Mouse (Mus musculus): ENCODE data around the gene Selenov. TPM values are rescaled to one million over a fixed set of nuclear protein-coding genes. Genes with fewer than 3 reads are reported as not detected.

The Selenov gene
- polyA plus RNA-seq, 1 experiment: not detected

DNA sequence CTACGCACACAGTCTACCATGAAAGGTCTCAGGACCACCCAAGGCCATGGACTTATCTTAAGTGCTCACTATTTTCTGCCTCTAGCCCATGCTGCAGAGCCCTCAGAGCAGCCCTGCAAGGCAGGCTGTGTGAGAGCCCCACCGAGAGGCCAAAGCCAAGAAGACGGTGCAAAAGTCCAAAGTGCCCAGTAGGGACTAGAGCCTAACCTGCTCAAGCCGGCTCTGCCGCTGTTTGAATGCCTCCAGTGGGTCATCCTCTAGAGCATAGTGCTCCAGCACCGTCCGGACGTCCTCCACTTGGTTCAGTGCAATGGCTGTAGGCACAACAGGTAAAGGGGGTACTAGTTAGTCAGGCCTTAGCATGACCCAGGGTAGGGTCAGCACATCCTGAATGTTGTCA, 15.2 kb upstream of the Selenov start:
- Histone ChIP-seq H3K4me2 (ENCODE audit: low read depth) (no peak overlapping the region), H3K79me2 (ENCODE audit: control insufficient read depth, insufficient read depth) (peaks cover 4% of the 10 kb centered on the region), H3K4me3 (no peak overlapping the region), H3K36me3 (ENCODE audit: control insufficient read depth, insufficient read depth) (no peaks in the 10 kb centered on the region), H3ac (ENCODE audit: control insufficient read depth, insufficient read length) (no peak overlapping the region), H3K27me3 (ENCODE audit: control insufficient read depth, insufficient read depth, insufficient read length) (peaks cover 3% of the 10 kb centered on the region)
- TF ChIP-seq USF1 (IDR thresholded peaks at IDR 0.05; ENCODE audit: low read depth) (no peak), REST (IDR thresholded peaks at IDR 0.05; ENCODE audit: insufficient read depth, insufficient read length) (no peak), MYOG (IDR thresholded peaks at IDR 0.05; ENCODE audit: control insufficient read depth in 1 of 3, insufficient read depth in 1 of 3, insufficient read length in 2 of 3, low read depth in 2 of 3) (no peak), MYOD1 (IDR thresholded peaks at IDR 0.05; ENCODE audit: control insufficient read depth in 1 of 3, insufficient read length in 2 of 3, low read depth in 2 of 3) (no peak), POLR2A (IDR thresholded peaks at IDR 0.05; ENCODE audit: insufficient read length, low read depth) (no peak), MAX (IDR thresholded peaks at IDR 0.05; ENCODE audit: low read depth) (no peak), E2F4 (IDR thresholded peaks at IDR 0.05; ENCODE audit: insufficient read depth) (no peak)

DNA sequence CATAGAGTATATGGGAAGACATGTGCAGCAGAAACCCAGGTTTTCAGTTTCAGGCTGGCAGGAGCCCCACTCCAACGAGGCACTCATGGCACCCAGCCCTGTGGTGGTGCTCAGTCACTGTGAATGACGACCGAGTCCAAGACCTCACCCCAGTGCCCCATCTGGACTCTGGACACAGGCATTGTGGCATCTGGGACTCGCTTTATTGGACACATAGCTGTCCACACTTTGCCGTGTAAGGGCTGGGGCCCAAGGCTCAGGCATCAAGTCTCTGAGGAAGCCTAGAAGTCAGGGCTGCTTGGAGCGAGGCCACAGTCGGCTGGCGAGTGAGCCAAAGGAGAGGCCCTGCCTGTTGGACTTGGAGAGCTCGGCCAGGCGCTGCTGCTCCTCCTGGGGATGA, 14.7 kb upstream of the Selenov start:
- no peak overlapping the region for H3K4me2 ChIP-seq (ENCODE audit: low read depth)
- H3K27me3 ChIP-seq (ENCODE audit: control insufficient read depth, insufficient read depth, insufficient read length): peaks cover 4% of the 10 kb centered on the region
- no peak overlapping the region for H3ac ChIP-seq (ENCODE audit: control insufficient read depth, insufficient read length)
- no peaks in the 10 kb centered on the region for H3K79me2 ChIP-seq (ENCODE audit: control insufficient read depth, insufficient read depth)
- H3K4me3 ChIP-seq: no peak overlapping the region
- no peaks in the 10 kb centered on the region for H3K36me3 ChIP-seq (ENCODE audit: control insufficient read depth, insufficient read depth)
- TF ChIP-seq MAX (IDR thresholded peaks at IDR 0.05; ENCODE audit: low read depth) (no peak), E2F4 (IDR thresholded peaks at IDR 0.05; ENCODE audit: insufficient read depth) (no peak), CEBPB (IDR thresholded peaks at IDR 0.05; ENCODE audit: insufficient read depth, poor library complexity, severe bottlenecking) (no peak), POLR2AphosphoS2 (IDR thresholded peaks at IDR 0.05; ENCODE audit: insufficient read length, low read depth) (no peak), USF1 (IDR thresholded peaks at IDR 0.05; ENCODE audit: low read depth) (no peak), MYOD1 (IDR thresholded peaks at IDR 0.05; ENCODE audit: control insufficient read depth in 1 of 3, insufficient read length in 2 of 3, low read depth in 2 of 3) (no peak), SRF (IDR thresholded peaks at IDR 0.05; ENCODE audit: control insufficient read depth, insufficient read length, low read depth) (no peak), MYOG (IDR thresholded peaks at IDR 0.05; ENCODE audit: control insufficient read depth in 1 of 3, insufficient read depth in 1 of 3, insufficient read length in 2 of 3, low read depth in 2 of 3) (no peak), TCF3 (IDR thresholded peaks at IDR 0.05; ENCODE audit: insufficient read length, low read depth) (no peak), POLR2A (IDR thresholded peaks at IDR 0.05; ENCODE audit: insufficient read length, low read depth) (no peak), REST (IDR thresholded peaks at IDR 0.05; ENCODE audit: insufficient read depth, insufficient read length) (no peak), TCF12 (IDR thresholded peaks at IDR 0.05; ENCODE audit: insufficient read depth, poor library complexity, severe bottlenecking) (no peak)

DNA sequence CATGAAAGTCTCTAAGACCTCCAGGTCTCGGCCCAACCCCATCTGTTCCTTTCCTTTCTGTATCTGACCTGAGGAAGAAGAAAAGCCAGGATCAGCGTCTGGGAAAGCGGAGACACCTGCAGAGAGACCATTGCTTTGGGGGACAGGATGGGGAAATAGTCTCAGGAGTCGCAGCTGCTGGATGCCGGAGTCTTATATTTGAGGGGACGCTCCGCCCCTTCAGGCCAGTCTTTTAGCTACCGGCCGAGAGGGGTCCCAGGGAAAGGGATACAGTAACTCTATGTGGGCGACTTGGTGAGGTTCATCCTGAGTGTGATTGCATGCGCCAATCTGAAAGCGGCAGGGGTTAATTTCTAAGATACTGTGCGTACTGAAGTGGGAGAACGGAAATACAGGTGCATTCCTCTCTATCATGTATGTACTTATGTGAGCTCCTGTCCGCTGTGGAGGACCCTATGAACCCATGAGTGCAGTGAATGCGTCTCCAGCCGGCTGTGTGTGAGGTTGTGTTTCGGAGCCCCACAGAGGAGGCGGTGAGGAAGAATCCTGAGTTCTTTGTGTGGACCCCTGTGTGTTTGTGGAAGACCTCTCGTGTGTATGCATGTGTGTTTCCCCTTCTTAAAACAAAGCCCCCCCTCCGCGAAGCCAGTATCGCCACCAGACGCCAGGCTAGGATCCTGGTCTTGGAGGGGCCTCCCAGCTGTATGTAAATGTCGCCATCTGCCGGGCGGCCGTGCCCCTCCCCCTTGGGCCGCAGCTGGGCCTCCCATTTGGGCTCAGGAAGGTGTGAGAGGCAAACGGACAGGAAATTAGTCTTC, 10.8 kb upstream of the Selenov start, which contains the start of gene Dll3:
Dll3 (minus strand) TSS at position 623 of the 818 bp plus-strand sequence.
- TF ChIP-seq REST (IDR thresholded peaks at IDR 0.05; ENCODE audit: insufficient read depth, insufficient read length): no peak
- TF ChIP-seq MYOG (IDR thresholded peaks at IDR 0.05; ENCODE audit: control insufficient read depth in 1 of 3, insufficient read depth in 1 of 3, insufficient read length in 2 of 3, low read depth in 2 of 3): no peak
- no peak for TF ChIP-seq POLR2AphosphoS2 (IDR thresholded peaks at IDR 0.05; ENCODE audit: insufficient read length, low read depth)
- no peak for TF ChIP-seq POLR2A (IDR thresholded peaks at IDR 0.05; ENCODE audit: insufficient read length, low read depth)
- no peak for TF ChIP-seq TCF12 (IDR thresholded peaks at IDR 0.05; ENCODE audit: insufficient read depth, poor library complexity, severe bottlenecking)
- TF ChIP-seq MAX (IDR thresholded peaks at IDR 0.05; ENCODE audit: low read depth): no peak
- TF ChIP-seq SRF (IDR thresholded peaks at IDR 0.05; ENCODE audit: control insufficient read depth, insufficient read length, low read depth): no peak
- TF ChIP-seq TCF3 (IDR thresholded peaks at IDR 0.05; ENCODE audit: insufficient read length, low read depth): no peak
- no peak for TF ChIP-seq USF1 (IDR thresholded peaks at IDR 0.05; ENCODE audit: low read depth)
- no peak within 1 kb of the TSS for H3K4me2 ChIP-seq (ENCODE audit: low read depth)
- H3ac ChIP-seq (ENCODE audit: control insufficient read depth, insufficient read length): no peak within 1 kb of the TSS
- H3K36me3 ChIP-seq (ENCODE audit: control insufficient read depth, insufficient read depth): no peaks in the 10 kb centered on the region
- peaks cover 33% of the 10 kb centered on the region for H3K27me3 ChIP-seq (ENCODE audit: control insufficient read depth, insufficient read depth, insufficient read length)
- H3K4me3 ChIP-seq: no peak within 1 kb of the TSS
- no peaks in the 10 kb centered on the region for H3K79me2 ChIP-seq (ENCODE audit: control insufficient read depth, insufficient read depth)

DNA sequence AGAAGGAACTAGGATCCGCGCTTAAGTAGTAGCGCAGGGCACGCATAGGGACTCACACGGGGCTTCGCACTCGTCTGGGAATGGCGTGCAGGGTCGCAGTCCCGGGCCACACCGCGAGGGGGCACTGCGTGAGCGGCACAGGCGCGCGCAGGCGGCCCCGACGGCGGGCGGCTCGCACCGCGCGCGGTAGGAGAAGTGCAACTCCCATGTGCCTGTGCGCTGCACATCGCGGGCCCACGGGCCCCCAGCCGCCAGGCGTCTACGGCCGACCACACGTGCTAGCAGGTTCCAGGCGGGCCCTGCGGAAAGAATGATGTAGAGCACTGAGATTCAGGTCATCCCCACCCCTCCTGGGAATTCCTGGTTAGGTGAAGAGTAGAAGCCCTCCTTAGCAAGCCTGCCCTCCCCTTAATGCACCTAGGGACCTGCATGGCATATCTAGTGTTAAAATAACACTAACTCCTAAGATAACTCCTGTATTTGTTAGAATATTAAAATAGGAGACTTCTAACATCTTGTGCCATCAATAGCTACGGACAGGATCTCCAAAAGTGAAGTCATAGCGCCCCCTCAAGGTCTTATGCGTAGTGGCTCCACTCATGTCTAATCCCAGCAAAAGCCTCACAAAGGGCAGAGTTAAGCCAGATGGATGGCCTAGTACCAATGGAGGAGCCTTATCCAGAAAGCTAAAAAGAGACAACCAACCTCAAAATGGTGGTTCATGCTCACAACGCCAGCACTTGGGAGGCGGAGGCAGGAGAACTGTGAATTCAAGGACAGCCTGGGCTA, 8.0 kb upstream of the Selenov start:
- TF ChIP-seq TCF12 (IDR thresholded peaks at IDR 0.05; ENCODE audit: insufficient read depth, poor library complexity, severe bottlenecking): no peak
- no peak for TF ChIP-seq E2F4 (IDR thresholded peaks at IDR 0.05; ENCODE audit: insufficient read depth)
- TF ChIP-seq CEBPB (IDR thresholded peaks at IDR 0.05; ENCODE audit: insufficient read depth, poor library complexity, severe bottlenecking): no peak
- no peak for TF ChIP-seq REST (IDR thresholded peaks at IDR 0.05; ENCODE audit: insufficient read depth, insufficient read length)
- no peak for TF ChIP-seq TCF3 (IDR thresholded peaks at IDR 0.05; ENCODE audit: insufficient read length, low read depth)
- no peak for TF ChIP-seq USF1 (IDR thresholded peaks at IDR 0.05; ENCODE audit: low read depth)
- no peak for TF ChIP-seq MAX (IDR thresholded peaks at IDR 0.05; ENCODE audit: low read depth)
- Histone ChIP-seq H3K36me3 (ENCODE audit: control insufficient read depth, insufficient read depth) (no peaks in the 10 kb centered on the region), H3K4me3 (no peak overlapping the region), H3K27me3 (ENCODE audit: control insufficient read depth, insufficient read depth, insufficient read length) (peaks cover 59% of the 10 kb centered on the region), H3ac (ENCODE audit: control insufficient read depth, insufficient read length) (no peak overlapping the region), H3K4me2 (ENCODE audit: low read depth) (no peak overlapping the region), H3K79me2 (ENCODE audit: control insufficient read depth, insufficient read depth) (no peaks in the 10 kb centered on the region)
